Mouse (Mus musculus) neural tube, embryonic 12.5 days (tissue): ENCODE data around the gene Rmi2. TPM values are rescaled to one million over a fixed set of nuclear protein-coding genes. Genes with fewer than 3 reads are reported as not detected.

Source experiments
- ATAC-seq: fragments of 200-750 bp; cut with Nextera tagmentation; 2 replicates; pipeline ENCODE4 v1.8.0; 2017; ENCODE audit warnings: low read depth, mild to moderate bottlenecking, moderate TSS enrichment, moderate library complexity; ENCODE audit not compliant: low FRiP score
- H3K27ac ChIP-seq: fragments of 300-500 bp; sonication (generic); 2 replicates; pipeline ENCODE4 v1.5.1; 2016
- H3K27me3 ChIP-seq: fragments of 300-500 bp; sonication (generic); replicated peaks from 2 replicates; pipeline ENCODE4 v1.6.1; 2016; ENCODE audit warnings: mild to moderate bottlenecking
- H3K36me3 ChIP-seq: fragments of 300-500 bp; sonication (generic); 2 replicates; pipeline ENCODE4 v1.6.1; 2016; ENCODE audit warnings: mild to moderate bottlenecking
- H3K4me1 ChIP-seq: fragments of 300-500 bp; sonication (generic); 2 replicates; pipeline ENCODE4 v1.6.1; 2016
- H3K4me2 ChIP-seq: fragments of 300-500 bp; sonication (generic); replicated peaks from 2 replicates; pipeline ENCODE4 v1.6.1; 2016; ENCODE audit warnings: mild to moderate bottlenecking
- H3K4me3 ChIP-seq: fragments of 300-500 bp; sonication (generic); 2 replicates; pipeline ENCODE4 v1.5.1; 2016
- H3K9ac ChIP-seq: fragments of 300-500 bp; sonication (generic); 2 replicates; pipeline ENCODE4 v1.6.1; 2016; ENCODE audit warnings: mild to moderate bottlenecking
- H3K9me3 ChIP-seq: fragments of 300-500 bp; sonication (generic); 2 replicates; pipeline ENCODE4 v1.6.1; 2016; ENCODE audit warnings: mild to moderate bottlenecking
- WGBS: fragments of 180-500 bp; shearing (Covaris S2); methylation state at CpG from one replicate; pipeline ENCODE4 v1.1.7; 2016; 5-methylcytosine and 5-hydroxymethylcytosine counted together
- polyA plus RNA-seq: library from polyadenylated mRNA; unstranded; fragments of >200 nt; fragmentation: Nextera tagmentation; extraction: Ambion mirVana; gene quantifications from 2 replicates; pipeline ENCODE4 v1.2.1, GENCODE M21; 2016

Gene Rmi2
- polyA plus RNA-seq, 1 experiment from 2014 or later = 1.9 TPM

DNA sequence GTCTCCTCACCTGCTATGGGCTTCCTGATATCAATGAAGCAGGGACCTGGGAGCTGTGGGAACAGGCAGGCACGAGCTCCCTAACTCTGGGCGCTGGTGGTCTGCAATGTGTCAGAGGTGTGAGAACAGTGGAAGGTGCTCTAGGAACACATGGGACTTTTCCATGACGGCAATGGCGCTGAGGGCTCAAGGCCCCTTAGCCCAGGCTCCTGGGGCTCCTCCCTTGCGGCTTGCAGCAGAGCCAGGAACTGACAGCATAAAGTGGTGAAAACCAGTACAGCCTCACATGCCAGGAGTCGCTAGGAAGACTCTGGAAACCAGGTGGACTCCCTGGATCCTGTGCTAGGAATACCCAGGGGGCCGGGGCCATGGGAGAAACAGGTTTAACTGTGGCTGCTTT lies 75.7 kb downstream of the Rmi2 start:
- Histone ChIP-seq H3K4me1 (peaks cover 3% of the 10 kb centered on the region; the same call in 1 of the 2 replicates), H3K9ac (no peak overlapping the region), H3K27me3 (no peaks in the 10 kb centered on the region), H3K36me3 (no peaks in the 10 kb centered on the region), H3K4me3 (no peak overlapping the region), H3K4me2 (no peak overlapping the region), H3K9me3 (no peaks in the 10 kb centered on the region), H3K27ac (no peak overlapping the region)
- ATAC-seq = no peak
- 83% methylated on average over 7 of the region's 7 CpGs for WGBS

DNA sequence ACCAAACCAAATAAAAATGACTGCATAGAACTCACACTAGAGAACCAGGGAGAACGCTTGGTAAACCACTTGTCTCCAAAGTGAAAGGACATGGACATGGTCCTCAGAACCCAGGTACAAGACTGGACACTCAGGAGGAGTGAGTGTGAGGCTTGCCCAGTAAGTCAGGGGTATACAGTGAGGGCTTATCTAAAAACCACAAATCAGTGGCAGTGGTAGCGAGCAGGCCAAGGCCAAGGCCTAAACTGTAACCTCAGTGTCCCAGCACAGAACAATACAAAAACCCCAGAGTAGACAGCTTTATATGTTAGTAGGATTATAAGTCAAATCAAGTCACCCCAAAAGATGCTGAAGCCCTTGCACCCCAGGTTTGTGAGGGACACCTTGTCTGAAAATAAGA lies 76.2 kb downstream of the Rmi2 start:
- WGBS = 75% methylated on average over 2 of the region's 2 CpGs
- H3K36me3 ChIP-seq = no peaks in the 10 kb centered on the region
- H3K27me3 ChIP-seq = no peaks in the 10 kb centered on the region
- no peak overlapping the region for H3K4me3 ChIP-seq
- H3K27ac ChIP-seq = no peak overlapping the region
- no peak overlapping the region for H3K4me2 ChIP-seq
- H3K4me1 ChIP-seq = no peaks in the 10 kb centered on the region
- H3K9ac ChIP-seq = no peak overlapping the region
- no peaks in the 10 kb centered on the region for H3K9me3 ChIP-seq
- ATAC-seq = no peak

DNA sequence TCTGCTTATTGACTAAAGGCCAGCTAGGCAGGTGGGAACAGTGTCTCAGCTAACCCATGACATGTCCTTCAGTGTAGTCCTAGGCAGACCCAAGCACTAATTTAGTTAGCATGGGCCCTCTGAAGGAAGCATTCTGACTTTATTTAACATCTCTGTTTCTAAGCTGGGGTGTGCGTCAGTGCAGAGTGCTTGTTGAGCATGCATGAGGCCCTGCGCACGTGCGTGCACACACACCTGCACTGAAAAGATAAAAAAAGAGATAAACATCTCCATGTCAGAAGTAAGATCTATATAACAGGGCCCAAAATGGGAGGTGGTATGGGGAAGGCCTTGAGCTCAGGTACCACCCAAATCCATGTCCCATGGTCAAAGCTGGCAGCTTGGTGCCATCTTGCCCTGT lies 80.2 kb downstream of the Rmi2 start:
- no peak for ATAC-seq
- Histone ChIP-seq H3K36me3 (no peaks in the 10 kb centered on the region), H3K4me3 (no peak overlapping the region), H3K9ac (no peak overlapping the region), H3K27ac (no peak overlapping the region), H3K27me3 (no peaks in the 10 kb centered on the region), H3K4me2 (no peak overlapping the region), H3K9me3 (no peaks in the 10 kb centered on the region), H3K4me1 (no peaks in the 10 kb centered on the region)
- WGBS = 88% methylated on average over 4 of the region's 4 CpGs

DNA sequence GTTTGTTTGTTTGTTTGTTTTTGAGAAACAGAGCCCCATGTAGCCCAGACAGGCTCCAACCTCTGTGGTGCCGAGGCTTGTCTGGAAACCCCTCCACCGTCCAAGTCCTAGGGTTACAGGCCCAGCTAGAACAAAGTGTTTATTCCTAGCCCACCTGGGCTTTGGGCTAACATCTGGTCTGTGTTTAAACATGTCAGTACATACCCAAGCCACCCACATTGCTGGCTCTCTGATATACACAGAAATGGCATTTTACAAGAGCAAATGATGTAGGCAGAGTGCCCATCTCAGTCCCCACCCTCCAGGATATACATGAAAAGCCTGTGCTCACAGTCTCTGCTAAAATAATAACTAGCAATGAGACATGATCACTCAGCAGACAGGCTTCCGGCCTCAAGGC lies 81.4 kb downstream of the Rmi2 start:
- Histone ChIP-seq H3K9me3 (no peaks in the 10 kb centered on the region), H3K27me3 (no peaks in the 10 kb centered on the region), H3K4me2 (no peak overlapping the region), H3K4me1 (no peaks in the 10 kb centered on the region), H3K36me3 (no peaks in the 10 kb centered on the region), H3K9ac (no peak overlapping the region), H3K27ac (no peak overlapping the region), H3K4me3 (no peak overlapping the region)
- no peak for ATAC-seq
- WGBS = 77% methylated on average over 3 of the region's 3 CpGs

DNA sequence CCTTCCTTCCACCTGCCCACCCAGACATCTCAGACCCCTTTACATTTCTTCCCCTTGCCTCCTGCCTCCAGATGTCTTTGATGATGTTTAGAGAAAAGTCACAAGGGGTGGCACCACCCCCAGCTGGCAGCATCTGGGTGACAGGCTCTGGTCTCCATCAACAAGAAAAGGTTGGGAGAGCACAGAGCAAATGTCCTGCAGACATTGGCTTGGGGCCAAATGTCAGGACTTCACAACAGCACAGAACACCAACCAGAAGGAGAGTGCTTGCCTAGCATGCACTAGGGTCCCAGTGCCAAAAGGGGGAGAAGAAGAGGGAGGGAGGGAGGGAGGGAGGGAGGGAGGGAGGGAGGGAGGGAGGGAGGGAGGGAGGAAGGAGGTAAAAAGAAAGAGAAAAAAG lies 85.0 kb downstream of the Rmi2 start:
- Histone ChIP-seq H3K27ac (no peak overlapping the region), H3K4me2 (no peak overlapping the region), H3K9ac (no peak overlapping the region), H3K27me3 (no peaks in the 10 kb centered on the region), H3K36me3 (no peaks in the 10 kb centered on the region), H3K9me3 (no peaks in the 10 kb centered on the region), H3K4me3 (no peak overlapping the region), H3K4me1 (no peaks in the 10 kb centered on the region)
- ATAC-seq = no peak

GRCm38 (mm10) chr16:10923561-10923960 lies 88.7 kb downstream of the Rmi2 start:
- no peak for ATAC-seq
- H3K36me3 ChIP-seq = no peaks in the 10 kb centered on the region
- WGBS = 74% methylated on average over 5 of the region's 5 CpGs

DNA sequence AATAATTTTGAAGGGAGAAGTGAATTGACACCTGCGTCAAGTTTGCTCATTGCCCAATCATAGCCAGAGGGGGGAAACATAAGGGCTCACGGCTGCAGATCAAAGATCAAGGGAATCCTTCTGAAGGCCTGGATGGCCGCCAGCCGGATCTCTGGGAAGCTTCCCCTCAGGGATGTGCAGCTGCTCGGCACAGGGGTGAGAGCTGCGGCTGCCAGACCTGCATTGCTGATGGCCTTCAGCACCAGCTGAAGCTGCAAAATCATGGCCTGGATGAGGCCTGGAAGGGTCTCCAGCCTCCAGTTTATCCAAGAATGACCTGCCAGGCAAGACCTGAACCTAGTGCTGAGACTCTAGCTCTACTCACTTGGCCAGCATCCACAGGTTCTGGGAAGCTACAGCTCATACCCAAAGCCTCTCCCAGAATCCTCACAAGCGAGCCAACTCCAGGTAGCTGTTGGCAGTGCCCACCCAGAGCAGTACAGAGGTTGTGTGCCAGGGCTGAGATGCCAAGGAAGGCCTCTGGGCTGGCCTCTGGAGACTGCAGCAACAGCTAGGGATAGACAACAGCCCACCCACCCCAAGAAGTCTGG lies 90.8 kb downstream of the Rmi2 start:
- H3K4me2 ChIP-seq = no peak overlapping the region
- no peak overlapping the region for H3K9ac ChIP-seq
- H3K4me3 ChIP-seq = no peak overlapping the region
- H3K27me3 ChIP-seq = no peaks in the 10 kb centered on the region
- 60% methylated on average over 7 of the region's 7 CpGs for WGBS
- H3K4me1 ChIP-seq = no peaks in the 10 kb centered on the region
- peaks cover 5% of the 10 kb centered on the region; the same call in 1 of the 2 replicates for H3K9me3 ChIP-seq
- ATAC-seq = no peak
- no peak overlapping the region for H3K27ac ChIP-seq
- no peaks in the 10 kb centered on the region for H3K36me3 ChIP-seq

More at GRCm38 (mm10) chr16:10923561-10923960, 88.7 kb downstream of the Rmi2 start:
- Histone ChIP-seq H3K4me3 (no peak overlapping the region), H3K9me3 (no peaks in the 10 kb centered on the region), H3K27ac (no peak overlapping the region), H3K4me1 (no peaks in the 10 kb centered on the region), H3K9ac (no peak overlapping the region), H3K4me2 (no peak overlapping the region), H3K27me3 (no peaks in the 10 kb centered on the region)

- ATAC-seq = no peak
- no peaks in the 10 kb centered on the region for H3K4me1 ChIP-seq
- H3K4me3 ChIP-seq = no peak overlapping the region
- H3K27me3 ChIP-seq = no peaks in the 10 kb centered on the region
- peaks cover 5% of the 10 kb centered on the region; the same call in 1 of the 2 replicates for H3K9me3 ChIP-seq
- no peaks in the 10 kb centered on the region for H3K36me3 ChIP-seq
- no peak overlapping the region for H3K27ac ChIP-seq
- 100% methylated on average over 1 of the region's 1 CpGs for WGBS
- H3K9ac ChIP-seq = no peak overlapping the region
- H3K4me2 ChIP-seq = no peak overlapping the region
These were observed 92.2 kb downstream of the Rmi2 start for GRCm38 (mm10) chr16:10927026-10927425.

GRCm38 (mm10) chr16:10933372-10933771 lies 98.5 kb downstream of the Rmi2 start:
- ATAC-seq = no peak
- H3K36me3 ChIP-seq = no peaks in the 10 kb centered on the region
- no peak overlapping the region for H3K4me2 ChIP-seq
- no peaks in the 10 kb centered on the region for H3K27me3 ChIP-seq
- H3K9ac ChIP-seq = no peak overlapping the region
- H3K4me1 ChIP-seq = 0 out of 2 replicates have a peak, but pooled peaks cover 5% of the 10 kb centered on the region
- 88% methylated on average over 3 of the region's 3 CpGs for WGBS
- H3K4me3 ChIP-seq = no peak overlapping the region
- peaks cover 5% of the 10 kb centered on the region; the same call in 1 of the 2 replicates for H3K9me3 ChIP-seq
- H3K27ac ChIP-seq = no peak overlapping the region

DNA sequence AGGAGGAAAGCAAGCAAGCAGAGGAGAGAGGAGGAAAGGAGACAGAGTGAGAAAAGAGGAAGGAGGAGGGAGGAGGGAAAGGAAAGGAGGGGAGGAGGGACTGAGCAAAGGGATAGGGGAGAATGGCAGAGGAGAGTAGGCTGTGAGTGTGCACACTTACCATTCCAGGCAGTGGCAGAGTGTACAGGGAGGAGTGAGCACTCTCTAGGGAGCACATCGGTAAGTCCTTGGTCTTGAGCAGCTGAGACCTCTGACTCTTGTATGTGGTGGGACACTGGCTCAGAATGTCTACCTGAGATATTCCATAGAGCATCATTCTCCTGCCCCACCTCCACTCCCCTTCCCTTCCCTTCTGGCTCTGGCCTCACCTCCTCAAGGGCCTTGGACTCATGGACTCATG lies 99.2 kb downstream of the Rmi2 start:
- H3K9me3 ChIP-seq = peaks cover 5% of the 10 kb centered on the region; the same call in 1 of the 2 replicates
- no peaks in the 10 kb centered on the region for H3K27me3 ChIP-seq
- no peak overlapping the region for H3K4me2 ChIP-seq
- H3K9ac ChIP-seq = no peak overlapping the region
- no peak overlapping the region for H3K27ac ChIP-seq
- H3K4me1 ChIP-seq = 0 out of 2 replicates have a peak, but pooled peaks cover 5% of the 10 kb centered on the region
- 90% methylated on average over 1 of the region's 1 CpGs for WGBS
- no peak overlapping the region for H3K4me3 ChIP-seq
- no peak for ATAC-seq
- H3K36me3 ChIP-seq = no peaks in the 10 kb centered on the region

DNA sequence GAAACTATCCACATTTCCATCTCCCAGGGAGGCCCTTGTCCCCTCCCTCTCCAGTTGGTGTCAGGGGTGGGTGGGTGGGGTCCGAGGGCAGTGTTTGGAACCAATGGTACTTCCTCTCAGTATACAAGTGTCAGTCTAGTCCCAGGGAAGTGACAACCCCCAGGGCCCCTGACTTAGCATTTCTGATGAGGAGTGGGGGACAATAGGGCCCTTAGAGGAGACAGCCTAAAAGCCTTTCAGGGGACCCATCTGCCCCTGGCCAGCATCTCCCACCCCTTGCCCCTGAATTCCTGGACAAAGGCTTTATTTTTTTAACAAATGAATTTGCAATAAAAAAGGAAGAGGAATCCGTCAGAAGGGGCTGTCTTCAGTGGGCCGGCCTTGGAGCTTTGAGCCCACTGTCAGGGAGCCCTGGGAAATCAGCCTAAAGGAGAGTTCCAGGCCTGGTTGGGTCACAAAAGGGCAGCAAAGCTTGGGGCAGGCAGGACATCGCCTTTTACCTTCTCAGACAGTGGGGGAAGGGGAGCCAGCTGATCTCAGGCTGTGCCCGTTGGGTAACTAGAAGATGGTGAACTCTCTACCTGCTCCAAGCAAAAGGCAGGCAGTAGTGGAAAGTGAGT lies 102.0 kb downstream of the Rmi2 start:
- ATAC-seq = no peak
- H3K9me3 ChIP-seq = no peaks in the 10 kb centered on the region
- 28% methylated on average over 5 of the region's 5 CpGs for WGBS
- H3K4me2 ChIP-seq = no peak overlapping the region
- H3K9ac ChIP-seq = no peak overlapping the region
- H3K27me3 ChIP-seq = no peaks in the 10 kb centered on the region
- H3K4me1 ChIP-seq = 0 out of 2 replicates have a peak, but pooled peaks cover 5% of the 10 kb centered on the region
- H3K27ac ChIP-seq = no peak overlapping the region
- H3K4me3 ChIP-seq = no peak overlapping the region
- no peaks in the 10 kb centered on the region for H3K36me3 ChIP-seq

- H3K4me2 ChIP-seq = no peak overlapping the region
- H3K27ac ChIP-seq = no peak overlapping the region
- H3K4me1 ChIP-seq = 0 out of 2 replicates have a peak, but pooled peaks cover 5% of the 10 kb centered on the region
- H3K9me3 ChIP-seq = no peaks in the 10 kb centered on the region
- no peak overlapping the region for H3K9ac ChIP-seq
- H3K4me3 ChIP-seq = no peak overlapping the region
- H3K36me3 ChIP-seq = no peaks in the 10 kb centered on the region
- H3K27me3 ChIP-seq = no peaks in the 10 kb centered on the region
- ATAC-seq = no peak
- WGBS = 73% methylated on average over 11 of the region's 11 CpGs
These were observed 102.6 kb downstream of the Rmi2 start for GRCm38 (mm10) chr16:10937497-10937896.

- 0 out of 2 replicates have a peak, but pooled peaks cover 5% of the 10 kb centered on the region for H3K4me1 ChIP-seq
- no peak overlapping the region for H3K27ac ChIP-seq
- no peak overlapping the region for H3K4me3 ChIP-seq
- WGBS = 90% methylated on average over 4 of the region's 4 CpGs
- H3K36me3 ChIP-seq = no peaks in the 10 kb centered on the region
- H3K9me3 ChIP-seq = no peaks in the 10 kb centered on the region
- no peak overlapping the region for H3K9ac ChIP-seq
- no peak overlapping the region for H3K4me2 ChIP-seq
- H3K27me3 ChIP-seq = no peaks in the 10 kb centered on the region
- ATAC-seq = no peak
These were observed 105.1 kb downstream of the Rmi2 start for GRCm38 (mm10) chr16:10939932-10940331.
